Mouse (Mus musculus) hindbrain, postnatal 0 days (tissue): ENCODE measurements around the gene Gm20388. TPM values are rescaled to one million over a fixed set of nuclear protein-coding genes. Genes with fewer than 3 reads are reported as not detected.

Source experiments
- ATAC-seq: fragments of 200-750 bp; cut with Nextera tagmentation; 2 replicates; pipeline ENCODE4 v1.8.0; 2017; ENCODE audit warnings: mild to moderate bottlenecking, moderate TSS enrichment, moderate library complexity
- DNase-seq: peaks from one replicate; pipeline ENCODE4 v3.0.0-alpha.2; 2015; ENCODE audit warnings: low spot score
- H3K27ac ChIP-seq: fragments of 300-500 bp; sonication (generic); 2 replicates; pipeline ENCODE4 v1.5.1; 2014; ENCODE audit warnings: mild to moderate bottlenecking
- H3K27me3 ChIP-seq: fragments of 300-500 bp; sonication (generic); 2 replicates; pipeline ENCODE4 v1.6.1; 2014; ENCODE audit warnings: low read length, mixed read lengths; ENCODE audit not compliant: insufficient read depth
- H3K36me3 ChIP-seq: fragments of 300-500 bp; sonication (generic); 2 replicates; pipeline ENCODE4 v1.6.1; 2014; ENCODE audit warnings: low read length, mixed read lengths; ENCODE audit not compliant: insufficient read depth
- H3K4me1 ChIP-seq: fragments of 300-500 bp; sonication (generic); 2 replicates; pipeline ENCODE4 v1.6.1; 2014; ENCODE audit warnings: antibody characterized with exemption, low read length, mixed read lengths; ENCODE audit not compliant: insufficient read depth
- H3K4me2 ChIP-seq: fragments of 300-500 bp; sonication (generic); 2 replicates; pipeline ENCODE4 v1.6.1; 2014; ENCODE audit warnings: low read depth, mild to moderate bottlenecking, low read length, moderate library complexity, mixed read lengths
- H3K4me3 ChIP-seq: fragments of 300-500 bp; sonication (generic); 2 replicates; pipeline ENCODE4 v1.5.1; 2014; ENCODE audit warnings: low read length
- H3K9ac ChIP-seq: fragments of 300-500 bp; sonication (generic); replicated peaks from 2 replicates; pipeline ENCODE4 v1.6.1; 2014; ENCODE audit warnings: mild to moderate bottlenecking, low read length, moderate library complexity, mixed read lengths
- H3K9me3 ChIP-seq: fragments of 300-500 bp; sonication (generic); 2 replicates; pipeline ENCODE4 v1.6.1; 2016; ENCODE audit warnings: low read length, mixed read lengths
- CTCF ChIP-seq: IDR thresholded peaks from 2 replicates; pipeline ENCODE4 v1.5.1; 2016; ENCODE audit warnings: antibody characterized with exemption, control low read depth, low read depth
- WGBS: fragments of 180-500 bp; shearing (Covaris S2); extraction: QIAGEN DNeasy Blood & Tissue Kit; methylation state at CpG from one replicate; pipeline ENCODE4 v1.1.7; 2014; 5-methylcytosine and 5-hydroxymethylcytosine counted together
- polyA plus RNA-seq: library from polyadenylated mRNA; unstranded; fragments of >200 nt; fragmentation: Nextera tagmentation; extraction: Ambion mirVana; gene quantifications from 2 replicates; pipeline ENCODE4 v1.2.1, GENCODE M21; 2015
- total RNA-seq: library from RNA; depleted of rRNA; stranded (reverse); fragments of >200 nt; gene quantifications from 2 replicates; pipeline ENCODE4 v1.2.3, GENCODE M21; 2014

Gm20388 gene
- total and polyA plus RNA-seq, 2 experiments from 2014 or later, result 71.3 TPM; not detected in 1

DNA sequence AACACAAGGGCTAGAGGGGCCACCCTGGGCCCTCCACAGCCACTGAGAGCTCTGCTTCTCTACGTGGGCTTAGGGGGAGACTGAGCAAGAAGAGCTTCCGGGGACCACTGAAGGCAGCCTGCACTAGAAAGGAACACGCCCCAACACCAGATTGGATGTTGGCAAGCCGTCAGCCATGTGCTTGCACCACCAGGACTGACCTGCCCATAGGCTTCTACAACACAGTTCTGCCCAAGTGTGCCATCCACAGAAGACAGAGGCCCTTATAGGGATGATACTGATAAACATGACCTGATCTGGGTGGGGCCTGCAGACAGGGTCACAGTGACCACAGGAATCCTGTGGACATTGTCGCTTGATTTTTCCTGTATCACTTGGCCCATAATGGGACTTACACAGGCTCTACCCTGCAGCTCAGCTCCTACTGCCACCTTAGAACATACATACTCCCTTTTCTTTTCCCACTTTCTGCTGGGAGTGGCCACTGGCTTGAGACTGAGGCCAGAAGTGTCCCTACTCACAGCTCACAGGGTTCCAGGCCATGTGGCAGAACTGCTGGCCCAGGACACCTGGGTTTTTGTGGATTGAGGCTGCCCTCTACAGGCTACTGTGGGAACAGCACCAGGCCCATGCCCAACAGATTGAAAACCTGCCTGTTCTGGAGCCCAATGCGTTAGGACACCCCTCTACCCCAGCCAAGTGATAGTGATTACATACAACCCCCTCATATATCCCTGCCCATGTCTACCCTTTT is 2422.3 kb downstream of the Gm20388 start:
- H3K4me1 ChIP-seq, result peaks cover 8% of the 10 kb centered on the region; the same call in 1 of the 2 replicates
- H3K9me3 ChIP-seq, result no peaks in the 10 kb centered on the region
- WGBS, result 63% methylated on average over 6 of the region's 6 CpGs
- peak; percentile 97 for TF ChIP-seq CTCF
- H3K4me3 ChIP-seq, result no peak overlapping the region
- H3K27me3 ChIP-seq, result 0 out of 2 replicates have a peak, but pooled peaks cover 7% of the 10 kb centered on the region
- no peak overlapping the region for H3K27ac ChIP-seq
- H3K36me3 ChIP-seq, result 0 out of 2 replicates have a peak, but pooled peaks cover 4% of the 10 kb centered on the region
- H3K4me2 ChIP-seq, result no peak overlapping the region
- ATAC-seq (no peak), DNase-seq (peak; percentile 85)
- no peak overlapping the region for H3K9ac ChIP-seq

DNA sequence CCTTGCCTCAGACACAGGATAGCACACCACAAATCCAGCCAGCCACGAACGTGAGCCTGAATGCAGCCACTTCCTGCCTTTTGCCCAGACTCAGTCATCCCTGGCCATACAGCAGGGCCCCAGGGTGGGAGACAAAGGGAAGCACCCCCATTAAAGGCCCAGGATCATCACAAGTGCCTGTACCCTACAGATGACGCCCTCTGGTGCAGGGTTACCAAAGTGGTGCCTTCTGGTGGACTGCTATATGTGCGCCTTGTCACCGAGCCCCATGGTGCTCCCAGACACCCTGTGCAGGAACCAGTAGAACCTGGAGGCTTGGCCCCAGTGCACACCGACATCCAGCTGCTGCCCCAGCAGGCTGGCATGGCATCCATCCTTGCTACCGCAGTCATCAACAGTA is 2422.9 kb downstream of the Gm20388 start:
- no peak for TF ChIP-seq CTCF
- 82% methylated on average over 7 of the region's 7 CpGs for WGBS

DNA sequence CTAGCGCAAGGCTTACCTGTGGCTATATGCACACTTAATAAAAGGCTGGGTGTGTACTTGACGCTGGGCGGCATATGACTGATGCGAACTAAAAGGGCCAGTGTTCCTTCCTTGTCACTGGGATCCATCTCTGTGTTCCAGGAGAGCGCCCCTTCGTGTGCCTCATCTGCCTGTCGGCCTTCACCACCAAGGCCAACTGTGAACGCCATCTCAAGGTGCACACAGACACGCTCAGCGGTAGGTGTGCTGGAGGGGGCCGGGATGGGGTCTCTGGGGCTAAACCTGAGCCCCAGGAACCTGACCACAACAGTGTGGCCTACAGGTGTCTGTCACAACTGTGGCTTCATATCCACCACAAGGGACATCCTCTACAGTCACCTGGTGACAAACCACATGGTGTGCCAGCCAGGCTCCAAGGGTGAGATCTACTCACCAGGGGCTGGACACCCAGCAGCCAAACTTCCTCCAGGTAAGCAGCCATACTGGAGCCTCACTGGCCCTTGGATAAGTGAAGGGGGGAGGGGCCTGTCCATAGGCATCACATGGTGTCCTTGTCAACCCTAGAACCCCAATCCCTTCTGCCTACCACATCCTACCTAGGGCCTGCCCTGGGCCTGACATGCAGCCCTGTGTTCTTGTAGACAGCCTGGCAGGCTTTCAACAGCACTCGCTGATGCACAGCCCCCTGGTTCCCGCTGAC is 2424.3 kb downstream of the Gm20388 start:
- WGBS, result 84% methylated on average over 13 of the region's 13 CpGs
- Histone ChIP-seq H3K4me1 (peaks cover 8% of the 10 kb centered on the region; the same call in 1 of the 2 replicates), H3K4me3 (peak overlapping the region; percentile 41; the same call in 1 of the 2 replicates), H3K9me3 (no peaks in the 10 kb centered on the region), H3K27ac (no peak overlapping the region), H3K9ac (no peak overlapping the region), H3K36me3 (0 out of 2 replicates have a peak, but pooled peaks cover 4% of the 10 kb centered on the region), H3K27me3 (0 out of 2 replicates have a peak, but pooled peaks cover 10% of the 10 kb centered on the region), H3K4me2 (no peak overlapping the region; the same call in 1 of the 2 replicates)
- no peak for DNase-seq
- ATAC-seq, result no peak
- no peak for TF ChIP-seq CTCF

More for the DNA sequence above, 2422.9 kb downstream of the Gm20388 start:
- DNase-seq (no peak), ATAC-seq (no peak)
- Histone ChIP-seq H3K9me3 (no peaks in the 10 kb centered on the region), H3K36me3 (0 out of 2 replicates have a peak, but pooled peaks cover 4% of the 10 kb centered on the region), H3K4me2 (no peak overlapping the region), H3K27ac (no peak overlapping the region), H3K4me1 (peaks cover 8% of the 10 kb centered on the region; the same call in 1 of the 2 replicates), H3K4me3 (no peak overlapping the region), H3K27me3 (0 out of 2 replicates have a peak, but pooled peaks cover 10% of the 10 kb centered on the region), H3K9ac (no peak overlapping the region)

DNA sequence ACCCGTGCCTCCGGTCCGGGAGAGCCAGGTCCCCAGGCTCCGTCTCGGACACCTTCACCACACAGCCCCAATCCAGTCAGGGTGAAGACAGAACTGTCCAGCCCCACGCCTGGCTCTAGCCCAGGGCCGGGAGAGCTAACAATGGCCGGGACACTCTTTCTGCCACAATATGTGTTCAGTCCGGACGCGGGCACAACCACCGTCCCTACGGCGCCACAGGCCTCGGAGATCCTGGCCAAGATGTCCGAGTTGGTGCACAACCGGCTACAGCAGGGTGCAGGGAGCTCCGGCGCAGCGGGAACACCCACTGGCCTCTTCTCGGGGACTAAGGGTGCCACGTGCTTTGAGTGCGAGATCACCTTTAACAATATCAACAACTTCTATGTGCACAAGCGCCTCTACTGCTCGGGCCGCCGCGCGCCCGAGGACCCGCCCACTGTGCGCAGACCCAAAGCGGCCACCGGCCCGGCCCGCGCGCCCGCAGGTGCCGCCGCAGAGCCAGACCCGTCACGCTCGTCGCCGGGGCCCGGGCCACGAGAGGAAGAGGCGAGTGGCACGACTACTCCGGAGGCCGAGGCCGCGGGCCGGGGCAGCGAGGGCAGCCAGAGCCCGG is 2425.1 kb downstream of the Gm20388 start:
- peak; percentile 28 for DNase-seq
- peak; percentile 39 for ATAC-seq
- Histone ChIP-seq H3K4me3 (peak overlapping the region; percentile 41), H3K9me3 (no peaks in the 10 kb centered on the region), H3K4me1 (peaks cover 8% of the 10 kb centered on the region; the same call in 1 of the 2 replicates), H3K36me3 (0 out of 2 replicates have a peak, but pooled peaks cover 4% of the 10 kb centered on the region), H3K9ac (peak overlapping the region; percentile 53), H3K27ac (peak overlapping the region; percentile 15; the same call in 1 of the 2 replicates), H3K4me2 (peak overlapping the region; percentile 69), H3K27me3 (0 out of 2 replicates have a peak, but pooled peaks cover 10% of the 10 kb centered on the region)
- no peak for TF ChIP-seq CTCF
- 13% methylated on average over 57 of the region's 57 CpGs for WGBS

DNA sequence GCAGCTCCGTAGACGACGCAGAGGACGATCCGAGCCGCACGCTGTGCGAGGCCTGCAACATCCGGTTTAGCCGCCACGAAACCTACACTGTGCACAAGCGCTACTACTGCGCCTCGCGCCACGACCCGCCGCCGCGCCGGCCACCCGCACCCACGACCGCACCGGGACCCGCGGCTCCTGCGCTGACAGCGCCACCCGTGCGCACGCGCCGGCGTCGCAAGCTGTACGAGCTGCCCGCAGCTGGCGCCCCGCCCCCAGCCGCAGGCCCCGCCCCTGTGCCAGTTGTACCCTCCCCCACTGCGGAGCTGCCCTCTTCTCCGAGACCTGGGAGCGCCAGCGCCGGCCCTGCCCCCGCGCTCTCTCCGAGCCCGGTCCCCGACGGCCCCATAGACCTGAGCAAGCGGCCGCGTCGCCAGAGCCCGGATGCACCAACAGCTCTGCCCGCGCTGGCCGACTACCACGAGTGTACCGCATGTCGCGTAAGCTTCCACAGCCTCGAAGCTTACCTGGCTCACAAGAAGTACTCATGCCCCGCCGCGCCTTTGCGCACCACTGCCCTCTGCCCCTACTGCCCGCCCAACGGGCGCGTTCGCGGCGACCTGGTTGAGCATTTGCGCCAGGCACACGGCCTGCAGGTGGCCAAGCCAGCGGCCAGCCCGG is 2425.7 kb downstream of the Gm20388 start:
- 10% methylated on average over 66 of the region's 81 CpGs for WGBS
- H3K4me3 ChIP-seq, result peak overlapping the region; percentile 41
- H3K4me2 ChIP-seq, result peak overlapping the region; percentile 69
- 0 out of 2 replicates have a peak, but pooled peaks cover 4% of the 10 kb centered on the region for H3K36me3 ChIP-seq
- ATAC-seq, result peak; percentile 59
- H3K9me3 ChIP-seq, result no peaks in the 10 kb centered on the region
- peaks cover 8% of the 10 kb centered on the region; the same call in 1 of the 2 replicates for H3K4me1 ChIP-seq
- H3K9ac ChIP-seq, result peak overlapping the region; percentile 53
- no peak for TF ChIP-seq CTCF
- H3K27me3 ChIP-seq, result 0 out of 2 replicates have a peak, but pooled peaks cover 10% of the 10 kb centered on the region
- H3K27ac ChIP-seq, result peak overlapping the region; percentile 15; the same call in 1 of the 2 replicates
- peak; percentile 80 for DNase-seq

DNA sequence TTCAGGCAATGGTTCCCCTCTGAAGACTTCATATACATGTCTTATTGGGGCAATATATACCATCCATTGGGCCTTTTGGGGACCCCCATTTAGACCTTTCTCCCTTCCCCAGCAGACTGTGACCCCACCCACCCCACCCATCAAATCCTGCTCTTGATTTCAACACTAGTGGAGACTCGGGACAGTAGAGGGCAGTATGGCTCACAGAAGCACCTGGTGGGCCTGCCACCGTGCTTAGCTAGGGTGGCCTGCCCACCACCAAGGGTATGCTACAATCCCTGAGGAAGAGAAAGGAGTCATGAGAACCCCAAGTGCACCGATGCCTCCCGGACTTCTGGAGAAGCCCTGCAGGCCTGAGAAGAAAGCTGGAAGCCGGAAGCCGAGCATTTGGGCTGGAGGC is 2428.2 kb downstream of the Gm20388 start:
- ATAC-seq (no peak), DNase-seq (no peak)
- Histone ChIP-seq H3K9ac (no peak overlapping the region), H3K4me1 (peaks cover 21% of the 10 kb centered on the region), H3K27ac (no peak overlapping the region), H3K36me3 (0 out of 2 replicates have a peak, but pooled peaks cover 4% of the 10 kb centered on the region), H3K4me3 (no peak overlapping the region), H3K27me3 (peaks cover 14% of the 10 kb centered on the region; the same call in 1 of the 2 replicates), H3K9me3 (no peaks in the 10 kb centered on the region), H3K4me2 (no peak overlapping the region)
- 58% methylated on average over 6 of the region's 6 CpGs for WGBS
- peak; percentile 20; the same call in 1 of the 2 replicates for TF ChIP-seq CTCF
